Mouse (Mus musculus) olfactory bulb, adult 2 months (tissue): ENCODE results near the gene Zfp989.
"Not testable (repeated sequence)": the region's sequence is repeated elsewhere in the genome, so short reads cannot be mapped to it uniquely, and the experiment has no call there.

ENCODE experiments used
- CTCF ChIP-seq: fragments of 200-500 bp; IDR thresholded peaks from 2 replicates; pipeline ENCODE4 v1.5.1; 2012; ENCODE audit warnings: low read depth, mild to moderate bottlenecking, low read length, moderate library complexity; ENCODE audit not compliant: insufficient read depth
- POLR2A ChIP-seq: fragments of 200-500 bp; IDR thresholded peaks from 2 replicates; pipeline ENCODE4 v1.6.1; 2012; ENCODE audit warnings: mild to moderate bottlenecking, low read depth, low read length, moderate library complexity; ENCODE audit not compliant: insufficient read depth

GRCm38 (mm10) chr4:146941691-146942090, 30.1 kb upstream of the Zfp989 start:
- not testable (repeated sequence) for TF ChIP-seq CTCF, POLR2A
